Mouse (Mus musculus) ES-E14 (cell line): ENCODE measurements around the gene Nrf1.

Experiments used
- CHD2 ChIP-seq: IDR thresholded peaks from 2 replicates; pipeline ENCODE4 v1.6.1; 2014; ENCODE audit warnings: mild to moderate bottlenecking, low read depth, low read length, inconsistent platforms
- MAFK ChIP-seq: IDR thresholded peaks from 2 replicates; pipeline ENCODE4 v1.6.1; 2014; ENCODE audit warnings: mild to moderate bottlenecking, low read depth, low read length, inconsistent platforms; ENCODE audit not compliant: insufficient read depth
- ZNF384 ChIP-seq: IDR thresholded peaks from 2 replicates; pipeline ENCODE4 v1.6.1; 2012; ENCODE audit warnings: low read depth, low read length, inconsistent platforms

DNA sequence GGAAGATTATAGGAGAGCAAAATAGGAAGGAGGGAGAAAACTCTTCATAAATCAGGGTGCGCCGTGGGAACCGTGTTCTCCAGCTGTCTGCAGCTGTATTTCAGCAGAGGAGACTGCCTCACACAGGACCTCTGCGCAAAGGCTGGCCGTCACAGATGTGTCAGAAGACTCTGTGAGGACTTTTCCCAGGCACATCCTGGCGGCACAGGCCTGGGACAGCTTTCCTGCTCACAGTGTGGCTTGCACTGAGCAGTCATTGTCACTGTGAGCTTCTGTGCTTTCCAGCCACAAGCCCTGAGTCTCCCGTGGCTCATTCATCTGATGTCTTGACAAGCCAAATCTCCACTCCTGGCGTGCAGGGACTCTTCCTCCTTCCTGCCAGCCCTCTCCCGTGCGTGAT, 104.9 kb downstream of the Nrf1 start:
- TF ChIP-seq CHD2: no peak
- no peak for TF ChIP-seq ZNF384
- no peak for TF ChIP-seq MAFK
